Mouse (Mus musculus): Measurements from ENCODE around the gene Foxp2.
A peak's percentile ranks its signal among the peaks of the same experiment; 100 is the strongest.

Gene Foxp2

DNA sequence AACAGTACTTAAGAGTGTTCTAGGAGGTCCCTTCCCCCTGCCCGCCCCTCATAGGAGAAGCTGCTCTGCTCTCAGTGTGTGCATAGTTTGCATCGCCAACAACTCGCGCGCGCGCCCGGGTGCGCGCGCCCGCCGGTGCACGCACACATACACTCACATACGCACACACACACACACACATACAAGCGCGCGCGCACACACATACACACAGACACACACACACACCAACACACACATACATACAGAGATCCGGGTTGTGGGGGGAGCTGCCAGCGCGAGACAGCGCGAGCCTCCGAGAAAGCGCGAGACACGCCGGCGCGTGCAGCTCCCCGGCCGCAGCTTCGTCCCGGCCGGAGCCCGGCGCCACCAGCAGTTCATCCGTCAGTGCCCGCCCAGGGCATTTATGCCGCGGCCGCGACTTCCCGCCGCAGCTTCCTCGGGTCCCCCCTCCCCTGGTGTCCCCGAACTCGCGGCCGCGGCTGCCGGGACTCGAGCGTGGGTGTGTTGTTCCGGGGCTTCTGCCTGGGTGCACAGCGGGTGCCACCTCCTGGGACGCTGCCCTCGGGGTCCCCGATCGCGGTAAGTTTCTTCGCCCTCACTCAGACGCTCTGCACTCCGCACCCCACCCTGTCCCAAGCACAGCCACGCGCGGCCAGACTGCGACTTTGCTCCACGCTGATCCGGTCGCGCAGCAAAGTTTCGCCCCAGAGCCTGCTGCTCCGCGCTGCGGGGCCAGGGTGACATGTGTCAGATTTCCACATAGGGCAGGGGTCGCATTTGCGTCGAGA, at the start of gene Foxp2:
Gene Foxp2 (plus strand): TSS at position 167 of the 788 bp plus-strand sequence.
- DNase-seq, result peak; percentile 93

- no peak for DNase-seq
Observed at GRCm38 (mm10) chr6:14885199-14885598, 15.9 kb upstream of the Foxp2 start.

GRCm38 (mm10) chr6:14897028-14897427, 4.1 kb upstream of the Foxp2 start:
- DNase-seq, result no peak

DNA sequence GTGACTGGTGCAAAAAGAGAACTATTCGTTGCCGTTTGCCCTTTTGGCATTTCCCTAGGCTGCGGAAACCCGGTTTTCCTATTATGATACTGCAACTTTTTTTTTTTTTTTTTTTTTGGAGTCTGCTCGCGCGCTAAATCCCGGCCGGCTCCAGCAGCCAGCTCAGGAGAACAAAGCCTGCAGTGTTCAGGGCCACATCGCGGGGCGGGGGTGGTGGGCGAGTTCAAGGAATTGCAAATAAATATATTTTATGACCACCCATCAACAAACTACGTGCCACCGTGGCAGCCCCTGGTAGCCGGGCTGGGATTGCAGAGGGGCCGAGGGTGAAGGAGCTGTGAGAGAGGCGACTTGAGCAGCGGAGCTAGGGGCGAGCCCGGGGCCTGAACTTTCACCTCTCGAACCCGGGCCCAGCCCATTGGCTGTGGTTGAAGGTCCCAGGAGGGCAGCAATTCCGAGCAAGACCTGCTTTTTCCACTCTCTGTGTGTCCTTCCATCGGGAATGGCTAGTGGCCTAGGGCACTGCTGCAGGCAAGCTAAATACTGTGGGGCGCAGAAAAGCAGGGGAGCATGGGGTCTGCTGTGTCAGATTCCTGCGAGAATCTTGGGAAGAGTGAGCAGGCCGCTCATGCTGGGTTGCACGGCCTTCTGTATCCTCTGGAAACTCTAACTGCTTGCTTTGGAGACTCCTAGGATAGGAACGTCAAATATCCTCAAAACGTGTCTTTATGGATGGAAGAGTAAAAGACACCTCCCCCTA, 2.9 kb upstream of the Foxp2 start:
- peak; percentile 92 for DNase-seq

DNA sequence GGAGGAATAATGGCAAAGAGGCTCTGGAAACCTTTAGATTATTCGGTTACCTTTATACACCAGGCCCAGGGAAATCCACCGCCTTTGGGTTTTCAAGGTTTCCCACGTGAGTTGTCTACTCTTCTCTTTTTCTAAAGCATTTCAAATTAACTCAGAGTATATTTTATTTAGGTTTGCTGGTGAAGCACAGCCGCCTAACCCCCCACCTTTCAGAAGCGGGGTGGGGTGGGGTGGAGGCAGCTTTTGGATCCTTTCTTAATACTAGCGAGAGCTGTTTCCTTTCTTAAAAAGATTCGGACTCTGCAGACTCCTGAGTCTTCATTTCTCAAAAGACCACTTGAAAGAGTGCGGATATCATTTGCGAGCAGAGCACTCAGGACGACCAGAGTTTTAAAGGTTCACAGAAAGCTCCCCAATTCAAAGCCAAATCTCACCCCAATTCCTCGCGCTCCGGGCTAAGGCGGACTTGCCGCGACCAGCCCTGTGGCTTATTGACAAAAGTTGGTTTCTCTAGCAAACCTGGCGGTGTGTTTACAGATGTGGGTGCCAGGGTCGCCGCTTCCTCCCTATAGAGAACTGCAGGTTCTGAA, 2.0 kb upstream of the Foxp2 start:
- peak; percentile 84 for DNase-seq

DNA sequence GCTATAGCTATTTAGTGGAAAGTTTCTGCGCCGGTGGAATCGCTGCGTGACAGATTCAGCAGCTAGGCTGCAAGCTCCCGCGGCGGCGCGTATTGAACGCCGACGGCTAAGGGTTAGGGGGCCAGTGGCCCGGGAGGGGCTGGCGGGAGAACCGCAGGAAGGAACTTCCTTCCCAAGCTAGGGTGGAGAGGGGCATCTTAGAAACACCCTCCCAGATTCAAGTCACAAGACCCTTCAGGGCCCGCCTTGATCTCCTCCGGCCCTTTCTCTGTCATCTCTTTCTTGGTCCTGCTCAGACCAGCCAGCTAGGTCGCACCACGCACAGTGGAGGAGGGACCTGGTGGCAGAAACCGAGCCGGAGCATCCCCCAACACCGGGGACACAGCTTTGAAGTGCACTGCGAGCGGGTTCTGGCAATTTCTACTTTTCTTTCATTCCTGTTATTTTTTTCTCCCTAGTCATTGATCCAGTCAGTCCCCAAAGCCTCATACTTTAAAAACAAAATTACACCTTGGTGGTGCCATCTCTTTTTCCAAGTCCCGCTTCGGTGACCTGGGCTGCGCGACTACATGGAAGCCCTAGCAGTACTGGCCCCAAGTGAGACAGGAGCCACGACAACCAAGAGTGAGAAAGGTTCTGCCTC, 1.1 kb upstream of the Foxp2 start:
- peak; percentile 94 for DNase-seq

DNA sequence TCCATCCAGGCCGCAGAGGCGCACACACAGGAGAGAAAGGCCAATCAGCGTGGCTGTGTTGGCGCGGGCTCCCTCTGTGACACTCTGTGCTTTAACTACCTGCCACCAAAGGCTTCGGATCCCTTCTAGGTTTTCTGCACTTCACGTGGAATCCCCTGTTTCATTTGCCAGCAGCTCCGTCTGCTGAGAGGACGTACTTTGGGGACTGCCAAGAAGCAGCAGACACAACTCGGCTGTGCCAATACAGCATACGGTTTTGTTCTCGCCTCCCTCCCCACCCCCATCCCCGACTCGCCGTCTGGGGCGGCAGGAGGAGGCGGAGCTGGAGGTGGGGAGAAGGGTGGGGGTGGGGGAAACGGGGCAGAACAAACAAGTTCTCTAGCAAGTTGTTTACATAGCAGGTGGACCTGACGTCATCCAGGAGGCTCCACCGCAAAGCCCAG, 549 bp upstream of the Foxp2 start:
- peak; percentile 98 for DNase-seq

GRCm38 (mm10) chr6:14901971-14902670, 972 bp downstream of the Foxp2 start:
- peak; percentile 79 for DNase-seq

GRCm38 (mm10) chr6:14903271-14903965, 2.3 kb downstream of the Foxp2 start:
- DNase-seq, result peak; percentile 74

DNA sequence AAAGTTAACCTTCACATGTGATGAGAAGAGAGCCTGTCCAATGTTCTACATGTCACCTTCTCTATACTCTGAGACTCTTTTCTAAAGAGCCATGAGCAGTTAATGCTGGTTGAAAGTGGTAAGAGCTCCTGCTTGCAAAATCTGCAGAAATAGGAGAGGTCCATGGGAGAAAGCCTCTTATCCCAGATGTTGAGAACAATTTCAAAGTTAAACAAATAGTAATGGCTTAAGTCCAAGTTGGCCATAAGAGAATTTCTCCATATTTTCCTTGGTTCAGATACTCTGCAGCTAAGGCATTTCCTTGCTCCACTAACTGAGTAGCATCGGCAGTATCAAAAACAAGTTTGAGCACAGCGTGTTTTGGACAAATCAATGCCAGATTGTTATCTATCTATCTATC, 13.9 kb downstream of the Foxp2 start:
- DNase-seq, result no peak

- DNase-seq, result no peak
Observed at GRCm38 (mm10) chr6:14922704-14923103, 21.6 kb downstream of the Foxp2 start.

GRCm38 (mm10) chr6:14924976-14925489, 23.9 kb downstream of the Foxp2 start:
- no peak for DNase-seq

GRCm38 (mm10) chr6:14951060-14951459, 49.9 kb downstream of the Foxp2 start:
- no peak for DNase-seq

DNA sequence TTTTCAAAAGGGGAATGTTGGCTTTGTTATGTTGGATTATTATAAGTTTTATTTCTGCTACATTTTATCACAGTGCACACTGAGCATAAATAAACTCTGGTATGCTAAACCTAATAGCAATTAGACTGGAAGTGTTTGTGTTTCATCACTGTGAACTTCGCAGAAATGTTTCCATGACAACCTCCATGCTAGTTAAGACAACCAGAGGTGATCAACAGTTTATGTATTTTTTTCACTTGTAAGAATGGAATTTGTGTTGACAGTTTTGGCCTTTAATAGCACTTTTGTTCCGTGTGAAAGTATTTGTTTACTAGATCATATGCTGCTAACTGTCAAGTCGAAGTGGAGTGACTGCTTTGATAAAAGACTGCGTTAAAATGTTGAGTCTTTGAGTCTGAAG, 51.6 kb downstream of the Foxp2 start:
- no peak for DNase-seq

DNA sequence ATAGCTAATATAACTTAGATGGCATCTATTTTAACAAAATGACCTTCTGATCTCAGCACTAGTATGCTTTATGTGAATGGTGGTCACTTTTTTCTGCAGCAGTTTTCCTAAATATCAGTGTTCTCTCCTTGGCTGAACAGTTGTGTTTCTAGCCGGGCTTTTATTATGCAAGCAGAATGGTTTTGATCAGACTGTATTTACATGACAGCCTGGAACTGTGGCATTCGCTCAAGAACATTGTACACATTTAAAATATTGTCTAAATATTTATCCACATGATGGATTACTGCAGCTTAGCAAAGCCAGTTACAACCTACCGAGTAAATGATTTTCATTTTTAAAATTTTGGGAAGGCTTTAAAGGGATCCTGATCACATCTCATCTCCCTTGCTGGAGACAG, 75.9 kb downstream of the Foxp2 start:
- DNase-seq, result no peak

GRCm38 (mm10) chr6:14978201-14978600, 77.1 kb downstream of the Foxp2 start:
- DNase-seq, result no peak

DNA sequence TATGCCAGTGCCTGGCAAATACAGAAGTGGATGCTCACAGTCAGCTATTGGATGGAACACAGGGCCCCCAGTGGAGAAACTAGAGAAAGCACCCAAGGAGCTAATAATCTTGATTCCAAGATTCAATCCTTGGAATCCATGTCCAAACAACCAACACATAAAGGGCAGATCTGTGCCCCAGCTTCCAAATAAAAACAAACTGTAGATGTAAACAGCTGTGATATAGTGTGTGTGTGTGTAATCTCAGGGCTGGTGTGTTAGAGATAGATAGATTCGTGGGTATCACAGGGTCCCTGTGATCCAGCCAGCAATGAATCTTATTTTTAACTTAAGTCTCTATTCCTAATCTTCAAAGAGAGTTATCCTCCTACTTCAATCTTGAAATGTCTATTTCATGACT, 107.0 kb downstream of the Foxp2 start:
- no peak for DNase-seq

- DNase-seq, result no peak
Observed at GRCm38 (mm10) chr6:15028488-15028887, 127.3 kb downstream of the Foxp2 start.

DNA sequence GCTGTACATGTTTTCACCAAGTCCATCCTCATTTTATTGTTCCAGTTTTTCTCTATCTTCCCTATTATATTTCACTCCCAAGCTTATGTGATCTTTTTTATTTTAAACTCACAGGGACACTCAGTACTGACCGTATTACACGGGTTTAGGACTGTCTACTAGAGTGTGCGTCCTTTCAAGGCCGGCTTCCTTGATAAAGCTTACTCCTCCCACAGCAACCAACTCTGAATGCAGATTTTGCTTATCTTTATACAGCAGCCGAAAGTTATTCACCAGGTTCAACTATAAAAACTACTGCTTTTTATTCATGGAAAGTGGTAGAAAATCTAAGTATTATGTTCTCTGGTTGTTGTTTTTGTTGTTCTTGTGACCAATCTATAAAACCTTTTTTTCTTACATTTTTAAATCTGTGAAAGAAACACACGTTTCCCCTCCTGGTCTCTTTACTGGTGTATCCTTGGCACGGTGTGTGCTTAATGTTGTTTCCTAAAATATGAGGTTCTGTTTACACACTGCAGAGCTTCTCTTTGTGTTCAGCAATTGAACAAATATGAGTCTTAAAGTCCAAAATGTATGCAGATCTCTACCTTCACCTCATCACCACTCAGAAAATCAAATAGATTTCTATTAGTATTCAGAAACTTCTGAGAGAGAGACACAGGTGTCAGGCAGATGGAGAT, 128.4 kb downstream of the Foxp2 start:
- no peak for DNase-seq

- DNase-seq, result no peak
Observed at GRCm38 (mm10) chr6:15063246-15063645, 162.1 kb downstream of the Foxp2 start.

DNA sequence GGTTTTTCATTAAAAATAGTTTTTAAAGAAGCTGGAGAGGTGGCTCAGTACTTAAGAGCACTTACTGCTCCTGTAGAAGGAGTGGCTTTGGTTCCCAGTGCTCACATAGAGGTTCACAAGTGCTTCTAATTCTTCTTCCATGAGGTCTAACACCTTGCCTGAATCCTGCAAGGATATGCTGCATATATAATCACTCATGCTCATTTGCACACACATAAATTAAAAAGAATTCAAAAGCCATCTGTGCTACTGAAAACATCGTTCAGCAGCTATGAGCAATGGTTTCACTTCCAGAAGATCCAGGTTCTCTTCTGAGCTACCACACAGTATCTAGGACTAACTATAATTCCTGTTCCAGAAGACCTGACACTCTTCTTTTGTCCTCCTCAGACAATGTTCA, 200.4 kb downstream of the Foxp2 start:
- DNase-seq, result no peak

Measured in heart, adult 11 months (tissue).